Mouse (Mus musculus) thymus, postnatal 25 days (tissue): Measurements from ENCODE around the gene Olfr718-ps1.

Experiments
- DNase-seq: peaks from one replicate; pipeline ENCODE4 v3.0.0; 2022

The Olfr718-ps1 gene

DNA sequence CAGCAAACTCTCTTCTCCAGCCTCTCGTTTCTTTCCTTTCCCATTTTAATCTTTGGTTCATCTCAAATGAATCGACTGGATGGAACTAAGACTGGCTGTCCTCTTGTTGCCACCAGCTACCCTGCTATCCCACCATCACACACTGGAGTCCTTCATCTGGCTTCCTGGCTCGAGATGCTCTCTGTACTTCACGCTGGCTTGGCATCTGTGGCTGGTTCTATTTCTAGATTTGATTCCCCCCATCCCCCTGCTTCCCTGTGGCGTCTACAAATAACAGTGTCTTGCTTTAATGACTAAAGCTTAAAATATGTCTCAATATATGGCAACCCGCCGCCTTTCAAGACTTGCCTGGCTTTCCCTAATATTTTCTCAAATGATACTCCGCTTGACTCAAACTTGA is 19.5 kb downstream of the Olfr718-ps1 start:
- DNase-seq: no peak

DNA sequence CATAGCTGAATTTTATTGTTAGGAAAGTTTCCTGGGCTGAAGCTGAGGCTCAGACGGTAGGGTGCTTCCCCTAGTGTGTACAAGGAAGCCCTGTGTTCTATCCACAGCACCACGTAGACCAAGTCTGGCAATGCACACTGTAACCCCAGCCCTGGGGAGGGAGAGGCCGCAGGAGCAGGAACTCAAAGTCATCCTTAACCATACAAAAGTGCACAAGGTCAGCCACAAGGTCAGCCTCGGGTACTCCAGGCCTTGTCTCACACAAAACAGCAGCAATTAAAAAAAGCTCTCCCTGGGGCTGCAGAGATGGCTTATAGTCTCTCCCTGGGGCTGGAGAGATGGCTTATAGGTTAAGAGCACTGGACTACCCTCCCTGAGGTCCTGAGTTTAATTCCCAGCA is 20.5 kb downstream of the Olfr718-ps1 start:
- DNase-seq: no peak

DNA sequence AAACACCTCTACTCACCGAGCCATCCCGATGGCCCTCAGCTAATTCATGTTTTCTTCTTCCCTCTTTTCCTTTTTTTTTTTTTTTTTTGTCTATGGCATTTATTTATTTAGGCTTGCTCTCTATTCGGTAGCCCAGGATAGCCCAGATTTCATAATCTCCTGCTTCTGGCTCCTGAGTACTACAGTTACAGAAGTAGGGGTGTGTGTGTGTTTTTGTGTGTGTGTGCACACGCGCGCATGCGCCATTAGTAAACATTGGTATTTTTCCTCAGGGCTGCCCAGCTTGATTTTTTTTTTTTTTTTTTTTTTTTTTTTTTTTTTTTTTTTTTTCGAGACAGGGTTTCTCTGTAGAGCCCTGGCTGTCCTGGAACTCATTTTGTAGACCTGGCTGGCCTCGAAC is 21.3 kb downstream of the Olfr718-ps1 start:
- no peak for DNase-seq

DNA sequence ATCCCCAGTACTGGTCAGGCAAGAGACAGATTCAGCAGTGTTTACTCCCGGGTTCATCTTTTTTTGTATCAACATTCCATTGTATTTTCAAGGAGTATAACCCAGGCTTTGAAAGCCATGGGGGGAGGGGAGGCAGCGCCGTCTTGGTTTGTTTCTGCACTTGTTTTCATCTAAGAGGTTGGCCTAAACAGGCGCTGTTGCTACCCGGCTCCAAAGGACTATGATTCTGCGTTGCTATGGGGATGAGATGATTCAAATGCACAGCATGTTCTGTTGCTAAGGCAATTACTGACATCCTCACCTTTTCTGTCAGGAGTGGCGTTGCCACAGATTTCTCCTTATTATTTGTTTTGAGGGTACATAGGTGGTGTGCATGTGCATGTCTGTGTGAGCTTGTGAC is 21.8 kb downstream of the Olfr718-ps1 start:
- DNase-seq: no peak

- DNase-seq: no peak
Observed at GRCm38 (mm10) chr5:143124805-143125378, 22.5 kb downstream of the Olfr718-ps1 start.

DNA sequence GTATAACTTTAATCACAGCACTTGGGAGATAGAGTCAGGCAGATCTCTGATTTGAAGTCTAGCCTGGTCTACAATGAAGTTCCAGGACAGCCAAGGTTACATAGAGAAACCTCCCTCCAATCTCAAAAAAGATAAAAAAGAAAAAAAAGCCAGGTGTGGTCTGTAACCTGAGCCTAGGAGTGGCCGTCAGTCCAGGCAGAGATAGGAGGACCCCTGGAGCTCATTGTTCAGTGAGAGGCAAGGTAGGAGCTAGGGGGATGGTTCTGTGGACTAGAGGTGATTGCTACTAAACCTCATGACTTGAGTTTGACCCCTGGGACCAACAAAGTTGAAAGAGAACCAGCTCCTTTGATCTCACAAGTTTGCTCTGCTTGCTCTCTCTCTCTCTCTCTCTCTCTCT is 24.7 kb downstream of the Olfr718-ps1 start:
- no peak for DNase-seq

- no peak for DNase-seq
Observed at GRCm38 (mm10) chr5:143122125-143122524, 25.3 kb downstream of the Olfr718-ps1 start.

- peak; percentile 80 for DNase-seq
Observed at GRCm38 (mm10) chr5:143112281-143113246, 34.8 kb downstream of the Olfr718-ps1 start, which contains the start of gene Rnf216. Rnf216 (minus strand) TSS chr5:143112994.

DNA sequence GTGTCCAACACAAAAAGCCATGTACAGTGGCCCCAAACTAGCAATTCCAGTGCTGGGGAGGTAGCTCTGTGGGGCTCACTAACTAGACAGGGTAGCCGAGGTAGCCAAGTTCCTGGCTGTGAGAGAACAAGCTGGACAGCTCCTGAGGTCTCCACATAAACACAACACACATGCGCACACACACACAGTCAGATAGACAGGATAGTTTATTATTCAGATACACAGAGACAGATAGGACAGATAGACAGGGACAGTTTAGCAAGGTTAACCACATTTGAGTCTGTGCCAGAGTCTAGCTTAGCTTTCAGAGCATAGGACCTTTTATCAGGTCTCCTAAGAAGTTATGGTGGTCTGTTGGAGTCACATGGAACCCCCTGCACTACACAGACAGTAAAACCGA is 40.5 kb downstream of the Olfr718-ps1 start:
- DNase-seq: no peak

DNA sequence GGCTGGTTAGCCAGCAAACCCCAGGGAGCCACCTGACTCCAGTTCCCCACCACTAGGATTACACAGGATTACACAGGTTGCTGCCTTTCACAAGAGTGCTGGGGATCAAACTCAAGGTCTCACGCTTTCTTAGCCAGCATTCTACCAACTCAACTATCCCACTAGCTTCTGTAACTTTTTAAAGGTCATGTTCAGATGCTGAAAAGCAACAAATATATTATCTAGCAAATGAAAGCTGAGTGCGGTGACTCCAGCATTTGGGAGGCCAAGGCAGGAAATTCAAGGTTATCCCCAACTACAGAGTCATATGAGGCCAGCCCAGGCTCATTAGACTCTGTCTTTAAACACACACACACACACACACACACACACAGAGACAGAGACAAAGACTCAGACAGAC is 44.1 kb downstream of the Olfr718-ps1 start:
- DNase-seq: no peak

GRCm38 (mm10) chr5:143101626-143102025 is 45.8 kb downstream of the Olfr718-ps1 start:
- DNase-seq: no peak

GRCm38 (mm10) chr5:143095256-143095655 is 52.1 kb downstream of the Olfr718-ps1 start:
- DNase-seq: no peak

- DNase-seq: no peak
Observed at GRCm38 (mm10) chr5:143092891-143093290, 54.5 kb downstream of the Olfr718-ps1 start.

- peak; percentile 21 for DNase-seq
Observed at GRCm38 (mm10) chr5:143084898-143085297, 62.5 kb downstream of the Olfr718-ps1 start.
